Mouse (Mus musculus) thymus, adult 2 months (tissue): ENCODE data around the gene Clec4d.

Experiments used
- CTCF ChIP-seq: fragments of 200-500 bp; IDR thresholded peaks from 2 replicates; pipeline ENCODE4 v1.5.1; 2012; ENCODE audit warnings: mild to moderate bottlenecking, control low read depth, low read length, moderate library complexity, borderline replicate concordance; ENCODE audit not compliant: control insufficient read depth, poor library complexity, insufficient read depth; ENCODE audit errors: extremely low read depth
- POLR2A ChIP-seq: fragments of 200-500 bp; IDR thresholded peaks from 2 replicates; pipeline ENCODE4 v1.6.1; 2012; ENCODE audit warnings: mild to moderate bottlenecking, low read length, control low read depth, moderate library complexity; ENCODE audit not compliant: control insufficient read depth, poor library complexity, insufficient read depth; ENCODE audit errors: extremely low read depth

- TF ChIP-seq POLR2A (no peak), CTCF (no peak)
These were observed 3.0 kb upstream of the Clec4d start for GRCm38 (mm10) chr6:123258946-123259345.
